Mouse (Mus musculus): Measurements from ENCODE around the gene Asb14. TPM values are rescaled to one million over a fixed set of nuclear protein-coding genes. Genes with fewer than 3 reads are reported as not detected.

The Asb14 gene
- total RNA-seq, 2 experiments from 2014 or later = 18.2 to 23.9 TPM

- no peak for DNase-seq
These were observed 66.2 kb downstream of the Asb14 start for GRCm38 (mm10) chr14:26960518-26960917.

Other genes starting within 250 kb of the Asb14 start
- 1 to 10 TPM; 3.3 to 3.6 TPM for gene Pde12, start 224.7 kb upstream of the Asb14 start, total RNA-seq (2021)
- gene Dnah12, start 201.3 kb upstream of the Asb14 start, total RNA-seq (2021) = not detected
- 10 to 100 TPM; 19.0 to 28.3 TPM for gene Appl1, start 76.7 kb downstream of the Asb14 start, total RNA-seq (2021)
- not detected for gene Hesx1, start 99.9 kb downstream of the Asb14 start, total RNA-seq (2021)
- gene Il17rd, start 144.4 kb downstream of the Asb14 start, total RNA-seq (2021) = 1 to 10 TPM; 6.5 to 7.1 TPM
- gene Arhgef3, start 220.3 kb downstream of the Asb14 start, total RNA-seq (2021) = 10 to 100 TPM; 15.6 to 18.1 TPM

Data from gastrocnemius, postnatal 10 days (tissue).